Mouse (Mus musculus) neural tube, embryonic 12.5 days (tissue): ENCODE results near the gene Ackr4. TPM values are rescaled to one million over a fixed set of nuclear protein-coding genes. Genes with fewer than 3 reads are reported as not detected.

Source experiments
- ATAC-seq: fragments of 200-750 bp; cut with Nextera tagmentation; 2 replicates; pipeline ENCODE4 v1.8.0; 2017; ENCODE audit warnings: low read depth, mild to moderate bottlenecking, moderate TSS enrichment, moderate library complexity; ENCODE audit not compliant: low FRiP score
- H3K27ac ChIP-seq: fragments of 300-500 bp; sonication (generic); 2 replicates; pipeline ENCODE4 v1.5.1; 2016
- H3K27me3 ChIP-seq: fragments of 300-500 bp; sonication (generic); replicated peaks from 2 replicates; pipeline ENCODE4 v1.6.1; 2016; ENCODE audit warnings: mild to moderate bottlenecking
- H3K36me3 ChIP-seq: fragments of 300-500 bp; sonication (generic); 2 replicates; pipeline ENCODE4 v1.6.1; 2016; ENCODE audit warnings: mild to moderate bottlenecking
- H3K4me1 ChIP-seq: fragments of 300-500 bp; sonication (generic); 2 replicates; pipeline ENCODE4 v1.6.1; 2016
- H3K4me2 ChIP-seq: fragments of 300-500 bp; sonication (generic); replicated peaks from 2 replicates; pipeline ENCODE4 v1.6.1; 2016; ENCODE audit warnings: mild to moderate bottlenecking
- H3K4me3 ChIP-seq: fragments of 300-500 bp; sonication (generic); 2 replicates; pipeline ENCODE4 v1.5.1; 2016
- H3K9ac ChIP-seq: fragments of 300-500 bp; sonication (generic); 2 replicates; pipeline ENCODE4 v1.6.1; 2016; ENCODE audit warnings: mild to moderate bottlenecking
- H3K9me3 ChIP-seq: fragments of 300-500 bp; sonication (generic); 2 replicates; pipeline ENCODE4 v1.6.1; 2016; ENCODE audit warnings: mild to moderate bottlenecking
- WGBS: fragments of 180-500 bp; shearing (Covaris S2); methylation state at CpG from one replicate; pipeline ENCODE4 v1.1.7; 2016; 5-methylcytosine and 5-hydroxymethylcytosine counted together
- polyA plus RNA-seq: library from polyadenylated mRNA; unstranded; fragments of >200 nt; fragmentation: Nextera tagmentation; extraction: Ambion mirVana; gene quantifications from 2 replicates; pipeline ENCODE4 v1.2.1, GENCODE M21; 2016

Ackr4 gene
- polyA plus RNA-seq: 0.48 and 0.83 TPM in 2 replicates

GRCm38 (mm10) chr9:104126833-104127232 is at the start of gene Ackr4:
TSS of gene Ackr4 (minus strand) at chr9:104126933.
- Histone ChIP-seq H3K27ac (no peak within 1 kb of the TSS), H3K9ac (no peak within 1 kb of the TSS), H3K4me3 (no peak within 1 kb of the TSS), H3K9me3 (no peaks in the 10 kb centered on the region), H3K4me2 (no peak within 1 kb of the TSS), H3K36me3 (no peaks in the 10 kb centered on the region), H3K4me1 (peaks cover 15% of the 10 kb centered on the region), H3K27me3 (no peaks in the 10 kb centered on the region)
- ATAC-seq: no peak
- WGBS: 78% methylated on average over 3 of the region's 3 CpGs

GRCm38 (mm10) chr9:104172342-104172741 is 45.6 kb upstream of the Ackr4 start:
- Histone ChIP-seq H3K4me1 (no peaks in the 10 kb centered on the region), H3K9me3 (no peaks in the 10 kb centered on the region), H3K9ac (no peak overlapping the region), H3K27me3 (no peaks in the 10 kb centered on the region), H3K36me3 (peaks cover 76% of the 10 kb centered on the region), H3K4me2 (no peak overlapping the region), H3K27ac (no peak overlapping the region), H3K4me3 (no peak overlapping the region)
- no peak for ATAC-seq
- 94% methylated on average over 6 of the region's 6 CpGs for whole genome bisulfite sequencing

- H3K27me3 ChIP-seq: no peaks in the 10 kb centered on the region
- no peak overlapping the region for H3K4me3 ChIP-seq
- H3K4me1 ChIP-seq: no peaks in the 10 kb centered on the region
- 93% methylated on average over 6 of the region's 6 CpGs for WGBS
- no peak overlapping the region for H3K9ac ChIP-seq
- H3K27ac ChIP-seq: no peak overlapping the region
- H3K4me2 ChIP-seq: no peak overlapping the region
- no peaks in the 10 kb centered on the region for H3K9me3 ChIP-seq
- ATAC-seq: no peak
- peaks cover 77% of the 10 kb centered on the region for H3K36me3 ChIP-seq
Measured at GRCm38 (mm10) chr9:104171651-104172050, 44.9 kb upstream of the Ackr4 start.

GRCm38 (mm10) chr9:104169986-104170385 is 43.3 kb upstream of the Ackr4 start:
- H3K9ac ChIP-seq: no peak overlapping the region
- H3K9me3 ChIP-seq: no peaks in the 10 kb centered on the region
- peaks cover 76% of the 10 kb centered on the region for H3K36me3 ChIP-seq
- no peaks in the 10 kb centered on the region for H3K27me3 ChIP-seq
- no peaks in the 10 kb centered on the region for H3K4me1 ChIP-seq
- H3K4me3 ChIP-seq: no peak overlapping the region
- no peak overlapping the region for H3K27ac ChIP-seq
- WGBS: 96% methylated on average over 10 of the region's 10 CpGs
- ATAC-seq: no peak
- no peak overlapping the region for H3K4me2 ChIP-seq

GRCm38 (mm10) chr9:104165926-104166325 is 39.2 kb upstream of the Ackr4 start:
- no peak overlapping the region for H3K27ac ChIP-seq
- ATAC-seq: no peak
- WGBS: 95% methylated on average over 5 of the region's 5 CpGs
- no peak overlapping the region for H3K4me2 ChIP-seq
- no peak overlapping the region for H3K9ac ChIP-seq
- no peaks in the 10 kb centered on the region for H3K27me3 ChIP-seq
- H3K9me3 ChIP-seq: no peaks in the 10 kb centered on the region
- no peaks in the 10 kb centered on the region for H3K4me1 ChIP-seq
- H3K36me3 ChIP-seq: peaks cover 81% of the 10 kb centered on the region
- H3K4me3 ChIP-seq: no peak overlapping the region

GRCm38 (mm10) chr9:104164194-104164593 is 37.5 kb upstream of the Ackr4 start:
- WGBS: 88% methylated on average over 5 of the region's 5 CpGs
- H3K9ac ChIP-seq: no peak overlapping the region
- no peak for ATAC-seq
- H3K4me1 ChIP-seq: no peaks in the 10 kb centered on the region
- no peaks in the 10 kb centered on the region for H3K9me3 ChIP-seq
- no peak overlapping the region for H3K4me2 ChIP-seq
- H3K27ac ChIP-seq: no peak overlapping the region
- no peak overlapping the region for H3K4me3 ChIP-seq
- peaks cover 84% of the 10 kb centered on the region for H3K36me3 ChIP-seq
- H3K27me3 ChIP-seq: no peaks in the 10 kb centered on the region

GRCm38 (mm10) chr9:104161117-104161516 is 34.4 kb upstream of the Ackr4 start:
- H3K4me3 ChIP-seq: no peak overlapping the region
- H3K9me3 ChIP-seq: no peaks in the 10 kb centered on the region
- WGBS: 82% methylated on average over 7 of the region's 7 CpGs
- no peaks in the 10 kb centered on the region for H3K27me3 ChIP-seq
- no peak for ATAC-seq
- H3K4me1 ChIP-seq: no peaks in the 10 kb centered on the region
- H3K9ac ChIP-seq: no peak overlapping the region
- peaks cover 91% of the 10 kb centered on the region for H3K36me3 ChIP-seq
- H3K4me2 ChIP-seq: no peak overlapping the region
- no peak overlapping the region for H3K27ac ChIP-seq

- Histone ChIP-seq H3K9ac (no peak overlapping the region), H3K27ac (no peak overlapping the region), H3K4me1 (no peaks in the 10 kb centered on the region), H3K4me2 (no peak overlapping the region), H3K27me3 (no peaks in the 10 kb centered on the region), H3K4me3 (no peak overlapping the region), H3K9me3 (no peaks in the 10 kb centered on the region), H3K36me3 (peaks cover 97% of the 10 kb centered on the region)
- 96% methylated on average over 7 of the region's 7 CpGs for WGBS
- no peak for ATAC-seq
Measured at GRCm38 (mm10) chr9:104157291-104157690, 30.6 kb upstream of the Ackr4 start.

- Histone ChIP-seq H3K4me1 (no peaks in the 10 kb centered on the region), H3K9ac (no peak overlapping the region), H3K27ac (no peak overlapping the region), H3K9me3 (no peaks in the 10 kb centered on the region), H3K4me2 (no peak overlapping the region), H3K27me3 (no peaks in the 10 kb centered on the region), H3K36me3 (peaks cover 92% of the 10 kb centered on the region), H3K4me3 (no peak overlapping the region)
- WGBS: 97% methylated on average over 8 of the region's 8 CpGs
- ATAC-seq: no peak
Measured at GRCm38 (mm10) chr9:104156506-104156905, 29.8 kb upstream of the Ackr4 start.

- Histone ChIP-seq H3K4me2 (no peak overlapping the region), H3K9ac (no peak overlapping the region), H3K27me3 (no peaks in the 10 kb centered on the region), H3K4me3 (no peak overlapping the region), H3K27ac (no peak overlapping the region), H3K36me3 (peaks cover 91% of the 10 kb centered on the region), H3K9me3 (no peaks in the 10 kb centered on the region), H3K4me1 (no peaks in the 10 kb centered on the region)
- WGBS: 96% methylated on average over 14 of the region's 14 CpGs
- ATAC-seq: no peak
Measured at GRCm38 (mm10) chr9:104155100-104155715, 28.5 kb upstream of the Ackr4 start.

GRCm38 (mm10) chr9:104152121-104152520 is 25.4 kb upstream of the Ackr4 start:
- Histone ChIP-seq H3K9me3 (no peaks in the 10 kb centered on the region), H3K4me1 (no peaks in the 10 kb centered on the region), H3K4me2 (no peak overlapping the region), H3K27me3 (no peaks in the 10 kb centered on the region), H3K27ac (no peak overlapping the region), H3K9ac (no peak overlapping the region), H3K36me3 (peaks cover 69% of the 10 kb centered on the region), H3K4me3 (no peak overlapping the region)
- WGBS: 97% methylated on average over 7 of the region's 7 CpGs
- ATAC-seq: no peak

GRCm38 (mm10) chr9:104148969-104149368 is 22.2 kb upstream of the Ackr4 start:
- ATAC-seq: no peak
- H3K27me3 ChIP-seq: no peaks in the 10 kb centered on the region
- H3K36me3 ChIP-seq: peaks cover 37% of the 10 kb centered on the region
- H3K27ac ChIP-seq: no peak overlapping the region
- no peaks in the 10 kb centered on the region for H3K9me3 ChIP-seq
- WGBS: 94% methylated on average over 7 of the region's 7 CpGs
- no peaks in the 10 kb centered on the region for H3K4me1 ChIP-seq
- no peak overlapping the region for H3K4me2 ChIP-seq
- no peak overlapping the region for H3K4me3 ChIP-seq
- no peak overlapping the region for H3K9ac ChIP-seq

- no peak overlapping the region for H3K4me3 ChIP-seq
- ATAC-seq: no peak
- WGBS: 91% methylated on average over 7 of the region's 7 CpGs
- H3K9me3 ChIP-seq: no peaks in the 10 kb centered on the region
- peaks cover 17% of the 10 kb centered on the region for H3K36me3 ChIP-seq
- no peaks in the 10 kb centered on the region for H3K27me3 ChIP-seq
- no peak overlapping the region for H3K4me2 ChIP-seq
- no peaks in the 10 kb centered on the region for H3K4me1 ChIP-seq
- H3K27ac ChIP-seq: no peak overlapping the region
- no peak overlapping the region for H3K9ac ChIP-seq
Measured at GRCm38 (mm10) chr9:104146683-104147082, 19.9 kb upstream of the Ackr4 start.
